Mouse (Mus musculus) neural tube, embryonic 11.5 days (tissue): Measurements from ENCODE around the gene Rictor. TPM values are rescaled to one million over a fixed set of nuclear protein-coding genes. Genes with fewer than 3 reads are reported as not detected.
"Not testable (repeated sequence)": the region's sequence is repeated elsewhere in the genome, so short reads cannot be mapped to it uniquely, and the experiment has no call there.

Source experiments
- ATAC-seq: fragments of 200-750 bp; cut with Nextera tagmentation; 2 replicates; pipeline ENCODE4 v1.8.0; 2017; ENCODE audit warnings: moderate number of reproducible peaks, mild to moderate bottlenecking, moderate TSS enrichment, moderate library complexity; ENCODE audit not compliant: insufficient read depth, low FRiP score, low TSS enrichment
- DNase-seq: peaks from one replicate; pipeline ENCODE4 v3.0.0-alpha.2; 2015; ENCODE audit warnings: low spot score
- H3K27ac ChIP-seq: fragments of 300-500 bp; sonication (generic); 2 replicates; pipeline ENCODE4 v1.5.1; 2014; ENCODE audit warnings: low read depth, mild to moderate bottlenecking, low read length
- H3K27me3 ChIP-seq: fragments of 300-500 bp; sonication (generic); 2 replicates; pipeline ENCODE4 v1.6.1; 2014; ENCODE audit warnings: mild to moderate bottlenecking, low read length, mixed read lengths; ENCODE audit not compliant: control insufficient read depth, insufficient read depth
- H3K36me3 ChIP-seq: fragments of 300-500 bp; sonication (generic); 2 replicates; pipeline ENCODE4 v1.6.1; 2014; ENCODE audit warnings: mild to moderate bottlenecking, low read length, moderate library complexity, mixed read lengths; ENCODE audit not compliant: control insufficient read depth, insufficient read depth
- H3K4me1 ChIP-seq: fragments of 300-500 bp; sonication (generic); 2 replicates; pipeline ENCODE4 v1.6.1; 2014; ENCODE audit warnings: low read length, mixed read lengths; ENCODE audit not compliant: control insufficient read depth, insufficient read depth
- H3K4me2 ChIP-seq: fragments of 300-500 bp; sonication (generic); 2 replicates; pipeline ENCODE4 v1.6.1; 2014; ENCODE audit warnings: low read depth, mild to moderate bottlenecking, moderate library complexity
- H3K4me3 ChIP-seq: fragments of 300-500 bp; sonication (generic); 2 replicates; pipeline ENCODE4 v1.5.1; 2014; ENCODE audit warnings: low read depth, low read length
- H3K9ac ChIP-seq: fragments of 300-500 bp; sonication (generic); 2 replicates; pipeline ENCODE4 v1.6.1; 2014; ENCODE audit warnings: mild to moderate bottlenecking, low read length
- H3K9me3 ChIP-seq: fragments of 300-500 bp; sonication (generic); 2 replicates; pipeline ENCODE4 v1.6.1; 2016; ENCODE audit warnings: low read length; ENCODE audit not compliant: control insufficient read depth
- WGBS: fragments of 180-500 bp; shearing (Covaris S2); extraction: QIAGEN DNeasy Blood & Tissue Kit; methylation state at CpG from one replicate; pipeline ENCODE4 v1.1.7; 2014; 5-methylcytosine and 5-hydroxymethylcytosine counted together
- polyA plus RNA-seq: library from polyadenylated mRNA; unstranded; fragments of >200 nt; fragmentation: Nextera tagmentation; extraction: Ambion mirVana; gene quantifications from 2 replicates; pipeline ENCODE4 v1.2.1, GENCODE M21; 2014

Gene Rictor
- polyA plus RNA-seq, 1 experiment from 2014 or later: 53.3 TPM

DNA sequence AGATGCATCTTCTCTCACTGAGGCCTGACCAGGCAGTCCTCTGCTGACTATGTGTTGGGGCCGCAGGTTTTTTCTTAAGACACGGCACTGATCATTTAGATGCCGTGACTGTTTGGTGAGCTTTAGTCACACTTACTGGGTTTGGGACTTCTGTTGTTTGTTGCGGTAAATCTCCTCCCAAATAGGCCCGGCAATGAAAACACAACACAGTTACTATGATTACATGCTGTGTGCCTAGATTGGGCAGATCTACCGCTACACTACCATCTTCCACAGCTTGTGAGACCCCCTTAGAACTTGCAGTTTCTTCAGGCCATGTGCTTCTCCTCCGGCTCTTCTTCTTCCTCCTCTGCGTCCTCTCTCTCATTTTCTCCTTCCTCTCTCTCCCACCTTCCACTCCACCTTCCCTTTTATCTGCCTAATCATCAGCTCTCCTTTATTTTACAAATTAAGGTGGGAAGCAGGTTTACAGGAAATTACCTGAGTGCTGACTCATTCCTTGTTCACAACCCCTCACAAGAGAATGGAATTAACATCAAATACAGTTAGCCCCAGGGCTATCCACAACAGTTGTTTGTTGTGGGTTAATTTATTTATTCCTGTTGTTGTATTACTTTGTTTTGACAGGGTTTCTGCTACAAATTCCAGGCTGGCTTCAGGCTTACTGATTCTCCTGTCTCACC lies 38.3 kb downstream of the Rictor start:
- H3K9me3 ChIP-seq, H3K36me3 ChIP-seq, H3K4me3 ChIP-seq, ATAC-seq, H3K4me2 ChIP-seq, H3K27me3 ChIP-seq, H3K4me1 ChIP-seq, H3K27ac ChIP-seq, DNase-seq, H3K9ac ChIP-seq: not testable (repeated sequence)
- WGBS: 63% methylated on average over 8 of the region's 8 CpGs

DNA sequence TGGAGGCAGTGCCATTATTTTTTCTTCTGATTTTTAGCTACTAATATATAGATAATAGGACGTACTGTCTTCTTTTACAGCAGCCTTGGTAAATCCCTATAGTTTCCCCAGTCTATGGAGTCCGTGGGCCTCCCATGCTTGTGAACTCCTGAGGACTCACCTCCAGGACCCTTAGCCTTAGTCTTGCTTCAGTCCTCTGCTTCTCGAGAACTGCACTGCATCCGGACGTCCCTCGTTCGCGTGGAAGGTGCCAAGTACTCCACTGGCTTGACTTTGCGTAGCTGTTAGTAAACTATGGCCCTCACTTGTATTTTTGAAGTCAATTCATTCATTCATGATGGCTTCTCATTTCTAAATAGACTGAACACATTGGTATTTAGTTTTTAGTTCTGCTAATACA lies 38.8 kb downstream of the Rictor start:
- Histone ChIP-seq H3K27me3 (no peaks in the 10 kb centered on the region), H3K36me3 (no peaks in the 10 kb centered on the region), H3K4me2 (no peak overlapping the region), H3K4me1 (no peaks in the 10 kb centered on the region), H3K9me3 (no peaks in the 10 kb centered on the region), H3K27ac (no peak overlapping the region), H3K4me3 (no peak overlapping the region), H3K9ac (no peak overlapping the region)
- WGBS: 89% methylated on average over 9 of the region's 9 CpGs
- DNase-seq: no peak
- ATAC-seq: no peak

DNA sequence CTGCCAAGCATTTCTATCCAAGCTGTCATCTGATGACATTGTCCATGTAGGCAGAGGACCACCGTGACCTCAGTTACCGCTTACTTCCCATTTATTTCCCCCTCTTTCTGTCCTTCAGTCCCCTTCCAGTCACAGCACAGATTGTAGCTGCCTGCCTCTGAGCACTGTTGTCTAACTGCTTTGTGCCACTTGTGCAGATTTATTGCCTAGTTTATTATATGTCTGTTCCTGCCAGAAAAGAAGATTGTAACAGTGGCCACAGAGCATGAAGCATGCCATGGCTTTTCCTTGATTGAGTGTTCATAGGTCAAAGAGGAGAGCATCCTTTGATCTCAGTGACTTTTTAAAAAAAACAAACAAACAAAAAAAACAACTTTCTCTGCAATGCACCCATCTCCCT lies 46.2 kb downstream of the Rictor start:
- WGBS: 54% methylated on average over 2 of the region's 2 CpGs
- DNase-seq: no peak
- Histone ChIP-seq H3K4me3 (no peak overlapping the region), H3K4me2 (no peak overlapping the region), H3K36me3 (peaks cover 3% of the 10 kb centered on the region; the same call in 1 of the 2 replicates), H3K27ac (no peak overlapping the region), H3K9me3 (no peaks in the 10 kb centered on the region), H3K27me3 (no peaks in the 10 kb centered on the region), H3K9ac (no peak overlapping the region), H3K4me1 (no peaks in the 10 kb centered on the region)
- no peak for ATAC-seq

DNA sequence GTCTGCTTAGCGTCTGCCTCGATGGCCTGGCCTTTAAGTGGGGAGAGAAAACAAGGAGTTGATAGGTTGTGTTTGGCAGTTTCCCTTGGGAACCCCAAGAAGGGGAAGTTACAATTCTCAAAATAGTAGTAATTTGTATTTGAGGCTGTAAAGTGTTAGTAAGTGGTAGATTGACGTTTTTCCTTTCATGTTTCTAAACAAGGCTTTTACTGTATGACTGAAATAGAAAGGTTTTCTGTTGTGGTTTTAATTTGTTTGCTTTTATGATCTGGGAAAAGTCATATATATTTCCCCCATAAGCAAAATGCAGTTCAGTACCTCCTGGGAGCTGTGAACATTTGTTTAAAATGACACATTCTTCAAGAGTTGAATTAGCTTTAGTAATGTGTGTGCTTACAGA lies 64.1 kb downstream of the Rictor start:
- H3K36me3 ChIP-seq: peaks cover 8% of the 10 kb centered on the region

GRCm38 (mm10) chr15:6786212-6786611 lies 78.0 kb downstream of the Rictor start:
- H3K9me3 ChIP-seq: no peaks in the 10 kb centered on the region
- DNase-seq (no peak), ATAC-seq (no peak)
- no peak overlapping the region for H3K27ac ChIP-seq
- H3K9ac ChIP-seq: no peak overlapping the region
- no peak overlapping the region for H3K4me3 ChIP-seq
- no peaks in the 10 kb centered on the region for H3K27me3 ChIP-seq
- H3K4me2 ChIP-seq: no peak overlapping the region
- no peaks in the 10 kb centered on the region for H3K4me1 ChIP-seq
- H3K36me3 ChIP-seq: peaks cover 15% of the 10 kb centered on the region
- WGBS: 95% methylated on average over 10 of the region's 10 CpGs

More for the DNA sequence above, 64.1 kb downstream of the Rictor start:
- no peak for DNase-seq
- Histone ChIP-seq H3K9me3 (no peaks in the 10 kb centered on the region), H3K4me1 (no peaks in the 10 kb centered on the region), H3K27me3 (no peaks in the 10 kb centered on the region), H3K27ac (no peak overlapping the region), H3K4me3 (no peak overlapping the region), H3K4me2 (no peak overlapping the region), H3K9ac (no peak overlapping the region)
- ATAC-seq: no peak
- WGBS: 92% methylated on average over 3 of the region's 3 CpGs

DNA sequence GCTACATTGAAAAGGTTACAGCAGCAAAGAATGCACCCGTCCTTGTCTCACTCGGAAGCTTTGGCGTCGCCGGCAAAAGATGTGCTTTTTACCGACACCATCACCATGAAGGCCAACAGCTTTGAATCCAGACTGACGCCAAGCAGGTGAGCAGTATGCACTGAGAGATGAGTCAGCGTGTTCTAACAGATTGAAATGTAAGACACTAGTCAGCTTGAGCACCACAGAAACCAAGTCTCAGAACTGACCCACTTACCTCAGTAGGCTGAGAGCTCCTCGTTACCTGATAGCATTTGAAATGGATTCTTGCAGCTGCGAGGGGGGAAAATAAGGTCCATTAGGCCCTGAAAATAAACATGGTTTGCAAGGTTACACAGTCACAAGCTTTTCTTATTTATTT lies 79.1 kb downstream of the Rictor start:
- WGBS: 94% methylated on average over 10 of the region's 10 CpGs
- no peak overlapping the region for H3K27ac ChIP-seq
- peaks cover 16% of the 10 kb centered on the region for H3K36me3 ChIP-seq
- no peak overlapping the region for H3K4me2 ChIP-seq
- H3K9me3 ChIP-seq: no peaks in the 10 kb centered on the region
- ATAC-seq (no peak), DNase-seq (no peak)
- H3K4me3 ChIP-seq: no peak overlapping the region
- no peaks in the 10 kb centered on the region for H3K4me1 ChIP-seq
- H3K27me3 ChIP-seq: no peaks in the 10 kb centered on the region
- no peak overlapping the region for H3K9ac ChIP-seq

DNA sequence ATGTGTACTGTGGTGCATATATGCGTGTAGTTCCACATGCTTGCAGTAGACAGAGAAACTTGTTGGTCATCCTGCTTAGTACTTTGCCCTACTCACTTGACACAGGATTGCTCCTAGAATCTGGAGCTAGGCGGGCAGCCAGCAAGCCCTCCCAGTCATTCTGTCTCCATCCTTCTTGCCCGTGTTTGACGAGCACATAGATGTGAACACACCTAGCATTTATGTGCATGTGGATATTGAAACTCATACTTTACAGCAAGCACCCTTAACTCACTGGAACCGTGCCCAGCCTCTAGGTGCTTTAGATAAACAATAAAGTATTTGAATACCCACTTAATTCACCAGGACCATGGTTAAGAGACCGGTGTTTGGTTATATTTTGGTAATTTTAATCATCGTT lies 81.8 kb downstream of the Rictor start:
- Histone ChIP-seq H3K27me3 (no peaks in the 10 kb centered on the region), H3K4me2 (no peak overlapping the region), H3K9me3 (no peaks in the 10 kb centered on the region), H3K9ac (no peak overlapping the region), H3K27ac (no peak overlapping the region), H3K4me1 (no peaks in the 10 kb centered on the region), H3K36me3 (peaks cover 22% of the 10 kb centered on the region), H3K4me3 (no peak overlapping the region)
- DNase-seq (no peak), ATAC-seq (no peak)
- 97% methylated on average over 7 of the region's 7 CpGs for WGBS

DNA sequence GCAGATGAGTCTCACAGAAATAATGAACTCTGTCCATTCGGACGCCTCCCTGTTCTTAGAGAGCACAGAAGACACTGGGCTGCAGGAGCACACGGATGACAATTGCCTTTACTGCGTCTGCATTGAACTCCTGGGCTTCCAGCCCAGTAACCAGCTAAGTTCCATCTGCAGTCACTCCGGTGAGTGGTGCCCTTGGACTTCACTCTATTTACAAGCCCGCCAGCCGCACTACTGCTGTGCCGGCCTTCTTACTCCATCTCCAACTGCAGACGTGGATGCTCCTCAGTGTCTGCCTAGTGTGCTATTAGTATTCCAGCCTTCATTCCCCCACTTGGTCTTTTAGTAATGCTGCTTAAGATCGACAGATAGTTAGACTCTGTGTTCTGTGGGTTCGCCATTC lies 83.5 kb downstream of the Rictor start:
- Histone ChIP-seq H3K4me1 (no peaks in the 10 kb centered on the region), H3K9me3 (no peaks in the 10 kb centered on the region), H3K36me3 (peaks cover 20% of the 10 kb centered on the region), H3K4me2 (no peak overlapping the region), H3K4me3 (no peak overlapping the region), H3K27me3 (no peaks in the 10 kb centered on the region), H3K9ac (no peak overlapping the region), H3K27ac (no peak overlapping the region)
- DNase-seq (no peak), ATAC-seq (no peak)
- 95% methylated on average over 11 of the region's 11 CpGs for WGBS

DNA sequence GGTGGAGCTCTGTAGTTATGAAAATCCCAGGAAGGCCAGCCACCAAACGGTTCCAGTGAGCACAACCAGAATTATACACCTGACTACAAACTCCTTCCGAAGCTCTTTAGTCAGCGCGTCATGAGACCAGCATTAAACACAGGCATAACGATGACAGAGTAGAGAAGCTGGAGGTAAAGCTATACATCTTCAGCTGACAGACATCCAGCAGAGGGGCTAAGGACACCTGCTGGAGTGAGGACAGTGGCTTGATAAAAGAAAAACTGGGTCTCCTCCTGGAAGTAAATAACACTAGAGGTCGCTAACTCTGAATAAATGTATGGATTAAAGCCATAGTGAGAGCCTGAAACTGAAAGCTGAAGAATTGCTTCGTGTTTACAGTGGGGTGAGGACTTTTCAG lies 84.7 kb downstream of the Rictor start:
- Histone ChIP-seq H3K27me3 (no peaks in the 10 kb centered on the region), H3K4me1 (no peaks in the 10 kb centered on the region), H3K27ac (no peak overlapping the region), H3K36me3 (peaks cover 11% of the 10 kb centered on the region), H3K4me2 (no peak overlapping the region), H3K4me3 (no peak overlapping the region), H3K9ac (no peak overlapping the region), H3K9me3 (no peaks in the 10 kb centered on the region)
- 86% methylated on average over 7 of the region's 7 CpGs for WGBS
- no peak for DNase-seq
- ATAC-seq: no peak
